Mouse (Mus musculus) megakaryocyte-erythroid progenitor cell, adult 5-6 weeks (primary cell): ENCODE data around the gene Mlh3. TPM values are rescaled to one million over a fixed set of nuclear protein-coding genes. Genes with fewer than 3 reads are reported as not detected.

Experiments
- ATAC-seq: replicated peaks from 2 replicates; pipeline ENCODE4 v1.8.0; 2016; ENCODE audit warnings: mild to moderate bottlenecking, inconsistent platforms; ENCODE audit not compliant: severe bottlenecking, poor library complexity, low FRiP score, low TSS enrichment
- total RNA-seq, 2 experiments: library from RNA; stranded (forward) in 1 of 2; stranded (reverse) in 1 of 2; fragments of 200-1000, 215-1000 nt in 1 of 2; fragments of >200 nt in 1 of 2; fragmentation: Nextera tagmentation in 1 of 2; gene quantifications; 2 replicates each; pipeline ENCODE4 v1.2.3; 2014 to 2017

Gene Mlh3
- total RNA-seq, 2 experiments from 2014 or later, result 6.8 to 11.1 TPM

DNA sequence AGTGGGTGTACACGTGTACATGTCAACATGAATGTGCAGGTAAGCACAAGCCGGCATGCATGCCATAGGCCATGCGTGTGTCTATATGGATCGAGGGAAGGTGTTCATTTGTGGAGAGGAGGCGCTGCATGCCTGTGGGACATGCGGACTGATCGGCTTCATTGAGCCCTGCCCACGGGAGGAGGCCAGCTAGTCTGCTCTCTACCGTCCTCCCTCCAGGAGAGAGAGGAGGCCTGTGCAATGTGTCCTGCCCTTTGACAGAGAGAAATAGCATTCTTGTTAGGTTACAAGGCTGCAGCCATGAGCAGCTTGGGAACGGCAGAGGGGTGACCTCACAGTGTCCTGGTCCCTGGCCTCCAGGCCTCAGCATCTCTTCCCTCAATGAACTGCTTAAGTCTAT lies 74.2 kb downstream of the Mlh3 start:
- ATAC-seq, result no peak

DNA sequence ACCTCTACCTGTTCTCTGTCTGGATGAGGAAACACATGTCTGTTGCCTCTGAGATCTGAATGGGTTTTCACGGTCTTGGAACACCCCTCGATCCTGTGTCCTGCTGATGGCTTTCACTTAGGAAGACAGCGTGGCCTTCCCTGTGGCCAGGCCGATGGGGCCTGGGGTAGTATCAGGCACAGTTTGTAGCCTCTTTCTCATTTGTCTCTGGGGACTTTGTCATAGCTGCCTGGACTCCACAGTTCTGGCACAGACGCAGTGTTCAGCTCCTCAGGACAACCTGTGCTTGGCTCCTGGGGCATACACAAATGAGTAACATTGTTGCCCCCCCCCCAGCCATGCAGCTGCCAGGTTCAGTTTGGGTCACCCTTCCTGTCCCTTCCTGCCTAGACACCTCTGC lies 75.3 kb downstream of the Mlh3 start:
- ATAC-seq, result no peak

DNA sequence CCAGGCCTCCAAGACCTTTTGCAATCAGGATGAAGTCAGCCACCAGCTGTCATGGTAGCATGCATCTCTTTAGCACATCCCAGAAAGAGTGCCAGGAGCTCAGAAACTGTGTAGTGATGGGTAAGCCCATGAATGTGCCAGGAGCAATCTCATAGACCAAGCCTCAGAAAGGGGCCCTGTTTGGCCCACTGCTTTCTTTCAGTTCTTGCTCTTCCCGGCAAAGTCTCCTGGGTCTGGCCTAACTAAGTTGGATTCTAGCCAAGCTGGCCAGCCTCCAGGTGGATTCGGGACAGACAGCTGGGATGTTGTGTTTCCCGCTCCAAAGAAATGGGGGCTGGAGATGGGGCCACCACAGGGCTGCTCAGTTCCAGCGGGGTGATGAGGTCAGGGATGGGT lies 75.8 kb downstream of the Mlh3 start:
- no peak for ATAC-seq

DNA sequence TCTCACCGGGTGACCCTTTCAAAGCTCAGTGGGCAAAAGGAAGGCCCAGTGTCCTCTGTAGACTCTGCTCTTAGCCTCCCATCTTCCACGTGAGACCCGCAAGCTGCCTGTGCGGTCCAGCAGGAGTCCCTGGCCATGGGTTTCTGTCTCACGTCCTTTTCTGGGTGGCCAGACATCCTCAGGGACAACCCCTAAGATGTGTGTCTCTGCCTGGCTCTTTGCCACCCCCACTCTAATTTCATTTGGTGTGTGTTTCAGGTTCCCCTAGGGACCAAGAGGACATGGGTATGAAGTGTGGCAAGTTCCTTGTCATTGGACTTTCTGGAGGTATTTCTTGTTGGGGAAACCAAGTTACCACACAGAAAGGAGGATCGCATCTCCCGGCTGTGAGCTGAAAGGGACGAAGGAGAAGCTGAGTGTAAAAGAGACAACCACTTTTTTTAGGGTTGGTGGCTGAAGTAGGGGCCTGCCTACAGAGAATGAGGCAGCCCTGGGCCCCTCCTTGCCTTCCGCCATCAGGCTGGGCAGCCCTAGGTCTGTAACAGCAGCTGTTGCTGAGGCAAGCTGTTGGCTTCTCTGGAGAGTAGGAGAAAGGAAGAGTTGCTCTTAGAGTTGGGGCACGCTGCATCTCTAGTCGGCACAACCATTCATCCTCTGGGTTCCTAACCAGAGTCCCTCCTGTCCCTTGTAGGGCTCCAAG lies 76.3 kb downstream of the Mlh3 start:
- ATAC-seq, result no peak

DNA sequence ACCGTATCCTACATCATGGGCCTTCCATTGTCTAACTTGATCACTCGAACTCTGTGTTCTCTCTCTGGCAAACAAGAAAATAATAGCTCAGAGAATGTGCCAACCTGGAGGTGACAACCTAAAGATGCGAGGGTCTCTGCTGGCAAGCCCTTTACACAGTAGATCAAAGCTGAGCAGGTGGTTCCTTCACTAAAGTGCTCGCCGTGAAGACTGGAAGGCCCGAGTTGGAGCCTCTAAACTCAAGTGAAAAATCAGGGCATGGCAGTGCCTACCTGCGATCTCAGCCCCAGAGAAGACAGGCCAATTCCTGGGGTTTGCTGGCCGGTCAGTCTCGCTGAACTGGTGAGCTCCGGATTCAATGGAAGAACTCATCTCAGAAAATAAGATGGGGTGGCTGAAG lies 77.3 kb downstream of the Mlh3 start:
- no peak for ATAC-seq

DNA sequence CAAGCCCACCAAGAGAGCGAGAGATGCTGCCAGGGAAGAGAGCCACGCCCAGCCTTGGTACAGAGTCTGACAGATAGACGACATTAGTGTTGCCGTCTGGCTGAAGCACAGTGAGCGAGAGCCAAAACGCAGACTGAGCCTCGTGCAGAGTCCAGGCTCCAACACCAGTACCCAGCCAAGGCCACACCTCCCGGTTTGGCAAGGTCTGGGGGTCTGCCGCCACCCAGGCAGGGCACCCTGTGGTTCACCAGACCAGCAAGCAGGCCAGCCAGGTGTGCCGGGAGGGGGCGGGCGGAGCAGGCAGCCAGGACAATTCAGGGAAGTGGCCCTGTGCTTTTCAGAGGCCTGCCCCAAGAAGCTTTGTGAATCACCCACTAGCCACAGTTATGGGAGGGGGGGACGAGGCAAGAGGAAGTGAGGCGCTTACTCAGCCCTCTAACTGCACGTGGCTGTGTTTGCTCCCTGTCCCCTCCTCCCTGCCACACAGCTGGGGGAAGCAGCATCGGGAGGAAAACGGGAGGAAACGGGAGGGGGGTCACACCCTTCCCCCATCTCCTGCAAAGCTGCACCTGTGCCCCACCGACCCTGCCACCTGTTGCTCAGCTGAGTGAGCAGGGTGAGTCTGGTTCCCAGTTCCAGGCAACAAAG lies 77.8 kb downstream of the Mlh3 start:
- peak; percentile 57 for ATAC-seq

DNA sequence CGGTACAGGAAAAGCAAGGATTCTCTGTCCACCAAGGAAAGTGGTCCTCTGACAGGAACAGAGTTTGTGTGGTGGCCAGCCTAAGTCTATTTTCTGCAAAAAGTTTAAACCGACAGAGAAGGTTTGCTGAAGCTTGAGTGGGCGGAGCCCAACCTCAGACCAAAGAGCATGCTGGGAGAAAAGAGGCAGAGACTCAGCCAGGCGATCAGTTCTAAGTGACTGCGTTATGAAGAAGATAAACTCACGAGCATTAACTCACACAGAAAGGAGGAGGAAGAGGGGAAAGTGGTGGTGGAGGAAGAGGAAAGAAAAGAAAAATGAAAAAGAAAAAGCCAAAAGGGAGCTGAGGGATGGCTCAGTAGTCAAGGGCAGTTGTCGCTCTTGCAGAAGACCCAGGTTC lies 80.1 kb downstream of the Mlh3 start:
- no peak for ATAC-seq

DNA sequence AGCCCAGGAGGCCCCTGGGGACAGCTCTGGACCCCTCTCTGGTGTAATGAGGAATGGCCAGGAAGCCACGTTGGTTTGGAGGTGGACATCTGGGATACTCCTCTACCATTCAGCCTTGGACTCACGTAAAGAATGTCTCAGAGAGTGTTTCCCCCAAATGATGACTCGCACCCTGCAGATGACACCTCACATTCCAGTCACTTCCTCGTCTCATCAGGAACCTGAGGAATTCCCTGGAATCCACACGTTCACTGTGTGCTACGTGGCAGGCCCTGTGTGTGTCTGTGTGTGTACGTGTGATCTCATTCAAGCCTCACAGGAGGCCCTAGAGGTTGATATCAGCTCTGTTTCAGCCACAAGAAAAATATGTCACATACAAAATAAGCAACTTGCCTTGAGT lies 84.0 kb downstream of the Mlh3 start:
- no peak for ATAC-seq

DNA sequence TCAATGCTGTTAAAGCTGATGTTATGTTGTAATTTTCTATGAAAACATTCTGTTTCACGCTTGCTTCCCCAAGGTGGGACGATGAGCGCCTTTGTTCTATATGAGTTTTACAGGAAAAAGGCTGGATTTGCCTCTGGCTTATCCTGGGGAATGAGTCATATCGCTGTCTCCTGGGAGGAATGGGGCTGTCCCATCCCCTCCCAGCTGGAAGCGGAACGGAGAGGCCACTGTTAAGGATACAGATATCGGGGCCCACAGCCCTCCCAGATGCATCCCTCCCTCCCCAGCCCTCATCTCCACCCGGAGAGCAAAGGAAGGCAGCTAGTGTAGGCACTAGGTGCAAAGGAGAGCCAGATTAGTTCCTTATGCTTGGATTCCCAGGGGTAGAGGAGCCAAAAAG lies 84.6 kb downstream of the Mlh3 start:
- ATAC-seq, result no peak

Other genes with a start within 250 kb of the Mlh3 start
- 2.5 and 11.8 TPM in 2 replicates for gene Prox2, start 159.8 kb downstream of the Mlh3 start, total RNA-seq (2014; fragmentation: Nextera tagmentation)
- gene Prox2, start 159.8 kb downstream of the Mlh3 start, total RNA-seq (2017), result 4.3 and 8.3 TPM in 2 replicates
- 216 and 227 TPM in 2 replicates for gene Dlst, start 159.8 kb downstream of the Mlh3 start, total RNA-seq (2014; fragmentation: Nextera tagmentation)
- 230 and 281 TPM in 2 replicates for gene Dlst, start 159.8 kb downstream of the Mlh3 start, total RNA-seq (2017)
- 0.35 TPM in 1 of 2 replicates, not detected in the other for gene Rps6kl1, start 119.3 kb downstream of the Mlh3 start, total RNA-seq (2014; fragmentation: Nextera tagmentation)
- not detected in 2 replicates for gene Rps6kl1, start 119.3 kb downstream of the Mlh3 start, total RNA-seq (2017)
- not detected in 2 replicates for gene Pgf, start 92.8 kb downstream of the Mlh3 start, total RNA-seq (2014; fragmentation: Nextera tagmentation)
- gene Pgf, start 92.8 kb downstream of the Mlh3 start, total RNA-seq (2017), result not detected in 2 replicates
- gene Eif2b2, start 51.1 kb downstream of the Mlh3 start, total RNA-seq (2014; fragmentation: Nextera tagmentation), result 95.6 and 101 TPM in 2 replicates
- gene Eif2b2, start 51.1 kb downstream of the Mlh3 start, total RNA-seq (2017), result 64.2 and 72.2 TPM in 2 replicates
- gene Acyp1, start 17.8 kb upstream of the Mlh3 start, total RNA-seq (2014; fragmentation: Nextera tagmentation), result 92.9 and 101 TPM in 2 replicates
- 33.1 and 110 TPM in 2 replicates for gene Acyp1, start 17.8 kb upstream of the Mlh3 start, total RNA-seq (2017)
- 0.47 TPM in 1 of 2 replicates, not detected in the other for gene Zc2hc1c, start 18.0 kb upstream of the Mlh3 start, total RNA-seq (2014; fragmentation: Nextera tagmentation)
- gene Zc2hc1c, start 18.0 kb upstream of the Mlh3 start, total RNA-seq (2017), result not detected in 2 replicates
- gene Nek9, start 68.8 kb upstream of the Mlh3 start, total RNA-seq (2014; fragmentation: Nextera tagmentation), result 23.8 and 29.5 TPM in 2 replicates
- 21.9 and 23.5 TPM in 2 replicates for gene Nek9, start 68.8 kb upstream of the Mlh3 start, total RNA-seq (2017)
- gene Tmed10, start 104.2 kb upstream of the Mlh3 start, total RNA-seq (2014; fragmentation: Nextera tagmentation), result 129 and 143 TPM in 2 replicates
- 64.2 and 68.4 TPM in 2 replicates for gene Tmed10, start 104.2 kb upstream of the Mlh3 start, total RNA-seq (2017)
- 2.8 and 16.5 TPM in 2 replicates for gene Fos, start 203.3 kb upstream of the Mlh3 start, total RNA-seq (2014; fragmentation: Nextera tagmentation)
- gene Fos, start 203.3 kb upstream of the Mlh3 start, total RNA-seq (2017), result 257 and 293 TPM in 2 replicates